Mouse (Mus musculus) brain, embryonic 14.5 days (tissue): Measurements from ENCODE around the gene Magi2.

Experiments used
- CTCF ChIP-seq: fragments of 200-500 bp; IDR thresholded peaks from 2 replicates; pipeline ENCODE4 v1.5.1; 2012; ENCODE audit warnings: inconsistent platforms, mild to moderate bottlenecking, moderate library complexity, borderline replicate concordance; ENCODE audit not compliant: insufficient read depth, insufficient read length; ENCODE audit errors: extremely low read depth
- POLR2A ChIP-seq: fragments of 200-500 bp; IDR thresholded peaks from 2 replicates; pipeline ENCODE4 v1.6.1; 2012; ENCODE audit warnings: mild to moderate bottlenecking, inconsistent platforms, borderline replicate concordance; ENCODE audit not compliant: poor library complexity, insufficient read depth, insufficient read length, severe bottlenecking; ENCODE audit errors: extremely low read depth

- TF ChIP-seq POLR2A, result no peak
- no peak for TF ChIP-seq CTCF
Measured at GRCm38 (mm10) chr5:20373586-20373985, 1146.8 kb downstream of the Magi2 start.
